Mouse (Mus musculus) skeletal muscle tissue, adult 2 months (tissue): ENCODE measurements around the gene Slc30a6.
"Not testable (repeated sequence)": the region's sequence is repeated elsewhere in the genome, so short reads cannot be mapped to it uniquely, and the experiment has no call there.

Experiments
- DNase-seq: peaks from one replicate; pipeline ENCODE4 v3.0.0-alpha.2; 2012; ENCODE audit warnings: low read depth, low spot score

Slc30a6 gene

GRCm38 (mm10) chr17:74449776-74450175 lies 54.4 kb downstream of the Slc30a6 start:
- DNase-seq: no peak

GRCm38 (mm10) chr17:74453928-74454327 lies 58.5 kb downstream of the Slc30a6 start:
- no peak for DNase-seq

- DNase-seq: no peak
These were observed 59.3 kb downstream of the Slc30a6 start for GRCm38 (mm10) chr17:74454660-74455059.

- DNase-seq: no peak
These were observed 60.0 kb downstream of the Slc30a6 start for GRCm38 (mm10) chr17:74455426-74455825.

GRCm38 (mm10) chr17:74456825-74457224 lies 61.4 kb downstream of the Slc30a6 start:
- no peak for DNase-seq

GRCm38 (mm10) chr17:74457972-74458677 lies 62.7 kb downstream of the Slc30a6 start:
- no peak for DNase-seq

- DNase-seq: no peak
These were observed 63.5 kb downstream of the Slc30a6 start, which contains the start of gene Nlrc4 for GRCm38 (mm10) chr17:74458711-74459408. Nlrc4 (minus strand) TSS chr17:74459142.

GRCm38 (mm10) chr17:74463510-74463909 lies 68.1 kb downstream of the Slc30a6 start:
- DNase-seq: no peak

GRCm38 (mm10) chr17:74467981-74468380 lies 72.6 kb downstream of the Slc30a6 start:
- DNase-seq: not testable (repeated sequence)

- DNase-seq: not testable (repeated sequence)
These were observed 74.7 kb downstream of the Slc30a6 start for GRCm38 (mm10) chr17:74470133-74470532.
